Mouse (Mus musculus): ENCODE data around the gene Capns1. TPM values are rescaled to one million over a fixed set of nuclear protein-coding genes. Genes with fewer than 3 reads are reported as not detected.
A peak's percentile ranks its signal among the peaks of the same experiment; 100 is the strongest.

Capns1 gene
- total and polyA plus RNA-seq, 3 experiments = 31.7 to 354 TPM; not detected in 1

GRCm38 (mm10) chr7:30170283-30170951 is 28.2 kb downstream of the Capns1 start:
- H3K27me3 ChIP-seq (ENCODE audit: control insufficient read depth in 1 of 2, insufficient read depth in 2 of 2, low read length in 2 of 2) = no peaks in the 10 kb centered on the region
- no peak for DNase-seq (ENCODE audit: low read depth, low spot score)
- H3K4me3 ChIP-seq (ENCODE audit: control insufficient read depth in 1 of 2, insufficient read depth in 1 of 2, low read depth in 2 of 2, low read length in 2 of 2) = peak overlapping the region; percentile 62 to 95
- H3K4me1 ChIP-seq (ENCODE audit: control insufficient read depth in 1 of 2, insufficient read depth in 2 of 2, low read length in 2 of 2) = peaks cover 0 to 5% of the 10 kb centered on the region in 2 experiments; a peak in 2 of 4 replicates
- TF ChIP-seq GATA1 (IDR thresholded peaks at IDR 0.05; ENCODE audit: low read depth, low read length) = no peak
- TF ChIP-seq POLR2A (IDR thresholded peaks at IDR 0.05; ENCODE audit: control insufficient read depth in 1 of 2, insufficient read depth in 1 of 2, low read depth in 1 of 2, low read length in 2 of 2, poor library complexity in 1 of 2) = 0 out of 4 replicates have a peak, but pooled peaks of 1 of the 2 experiments have one; percentile 28
- peaks cover 3 to 4% of the 10 kb centered on the region in 2 experiments for H3K36me3 ChIP-seq (ENCODE audit: control insufficient read depth in 1 of 2, insufficient read depth in 2 of 2, low read length in 2 of 2)
- peak overlapping the region; percentile 83 for H3K9ac ChIP-seq (ENCODE audit: control insufficient read depth, low read depth, low read length, poor library complexity, severe bottlenecking)
- no peaks in the 10 kb centered on the region for H3K9me3 ChIP-seq (replicated peaks; ENCODE audit: insufficient read depth, low read length)
- H3K79me2 ChIP-seq (ENCODE audit: control insufficient read depth, insufficient read depth, low read length, poor library complexity) = peaks cover 40% of the 10 kb centered on the region
- no peak overlapping the region for H3K27ac ChIP-seq (ENCODE audit: control insufficient read depth, low read depth, low read length)

- Histone ChIP-seq H3K4me1 (ENCODE audit: control insufficient read depth in 1 of 2, insufficient read depth in 2 of 2, low read length in 2 of 2) (peaks cover 0 to 5% of the 10 kb centered on the region in 2 experiments; a peak in 2 of 4 replicates), H3K27me3 (ENCODE audit: control insufficient read depth in 1 of 2, insufficient read depth in 2 of 2, low read length in 2 of 2) (no peaks in the 10 kb centered on the region), H3K9ac (ENCODE audit: control insufficient read depth, low read depth, low read length, poor library complexity, severe bottlenecking) (peak within 1 kb of the TSS; percentile 91), H3K27ac (ENCODE audit: control insufficient read depth, low read depth, low read length) (peak within 1 kb of the TSS; percentile 89), H3K9me3 (replicated peaks; ENCODE audit: insufficient read depth, low read length) (no peaks in the 10 kb centered on the region), H3K79me2 (ENCODE audit: control insufficient read depth, insufficient read depth, low read length, poor library complexity) (peaks cover 47% of the 10 kb centered on the region), H3K4me3 (ENCODE audit: control insufficient read depth in 1 of 2, insufficient read depth in 1 of 2, low read depth in 2 of 2, low read length in 2 of 2) (peak within 1 kb of the TSS; percentile 62 to 95), H3K36me3 (ENCODE audit: control insufficient read depth in 1 of 2, insufficient read depth in 2 of 2, low read length in 2 of 2) (peaks cover 3 to 4% of the 10 kb centered on the region in 2 experiments)
- DNase-seq (ENCODE audit: low read depth, low spot score) = peak; percentile 97
- TF ChIP-seq JUND (IDR thresholded peaks at IDR 0.05; ENCODE audit: low read depth, low read length) (no peak), CTCF (IDR thresholded peaks at IDR 0.05 in 2 of 3, conservative IDR thresholded peaks at IDR 0.05 in 1 of 3; ENCODE audit: control insufficient read depth in 1 of 3, insufficient read depth in 1 of 3, low read depth in 2 of 3, low read length in 3 of 3, poor library complexity in 1 of 3, severe bottlenecking in 1 of 3) (no peak), GABPA (IDR thresholded peaks at IDR 0.05; ENCODE audit: low read depth, low read length) (no peak), CHD1 (IDR thresholded peaks at IDR 0.05; ENCODE audit: low read depth, low read length) (no peak), RAD21 (IDR thresholded peaks at IDR 0.05; ENCODE audit: low read depth, low read length) (no peak), BHLHE40 (IDR thresholded peaks at IDR 0.05; ENCODE audit: borderline replicate concordance, low read depth, low read length) (no peak), USF1 (IDR thresholded peaks at IDR 0.05; ENCODE audit: low read depth, low read length) (no peak; the same call in 1 of the 2 replicates), ZKSCAN1 (IDR thresholded peaks at IDR 0.05; ENCODE audit: low read depth, low read length) (no peak), MAZ (IDR thresholded peaks at IDR 0.05; ENCODE audit: low read depth, low read length) (peak; percentile 36; the same call in 1 of the 2 replicates), POLR2AphosphoS2 (IDR thresholded peaks at IDR 0.05; ENCODE audit: low read length) (peak; percentile 87), EP300 (IDR thresholded peaks at IDR 0.05; ENCODE audit: low read depth in 1 of 2, low read length in 2 of 2) (peak in 1 of 2 experiments; percentile 10; a peak in 2 of 4 replicates), ETS1 (IDR thresholded peaks at IDR 0.05; ENCODE audit: low read depth, low read length) (0 out of 2 replicates have a peak, but pooled peaks have one; percentile 38), UBTF (IDR thresholded peaks at IDR 0.05; ENCODE audit: borderline replicate concordance, insufficient read depth, low read depth, low read length) (no peak), SIN3A (IDR thresholded peaks at IDR 0.05; ENCODE audit: low read length) (peak; percentile 88; the same call in 1 of the 2 replicates), HCFC1 (IDR thresholded peaks at IDR 0.05; ENCODE audit: low read depth, low read length) (peak; percentile 95), SMC3 (IDR thresholded peaks at IDR 0.05; ENCODE audit: low read depth, low read length) (no peak), ZNF384 (IDR thresholded peaks at IDR 0.05; ENCODE audit: low read depth, low read length) (no peak), MEF2A (IDR thresholded peaks at IDR 0.05; ENCODE audit: extremely low read depth, insufficient replicate concordance, low read depth, low read length, poor library complexity, severe bottlenecking) (no peak), TCF12 (IDR thresholded peaks at IDR 0.05; ENCODE audit: low read depth, low read length) (no peak; the same call in 1 of the 2 replicates), TBP (IDR thresholded peaks at IDR 0.05; ENCODE audit: low read depth, low read length) (peak; percentile 74), NRF1 (IDR thresholded peaks at IDR 0.05; ENCODE audit: insufficient read depth, low read depth, low read length, poor library complexity, severe bottlenecking) (peak; percentile 83), MAX (IDR thresholded peaks at IDR 0.05; ENCODE audit: low read length) (peak; percentile 84), POLR2AphosphoS5 (IDR thresholded peaks at IDR 0.05; ENCODE audit: borderline replicate concordance, low read depth, low read length) (0 out of 2 replicates have a peak, but pooled peaks have one; percentile 44), E2F4 (IDR thresholded peaks at IDR 0.05; ENCODE audit: borderline replicate concordance, low read depth, low read length) (peak; percentile 45; the same call in 1 of the 2 replicates), KAT2A (conservative IDR thresholded peaks at IDR 0.05; ENCODE audit: low read depth, low read length) (peak; percentile 94), USF2 (IDR thresholded peaks at IDR 0.05; ENCODE audit: borderline replicate concordance in 1 of 2, insufficient read depth in 1 of 2, low read depth in 1 of 2, low read length in 2 of 2) (no peak)
Measured at GRCm38 (mm10) chr7:30169583-30170282, 28.9 kb downstream of the Capns1 start, which contains the start of gene Zfp146. Gene Zfp146, minus strand, starts transcription at chr7:30169750.
